Mouse (Mus musculus): ENCODE data around the gene 1700023F06Rik.

GRCm38 (mm10) chr11:103198339-103198738, 10.0 kb downstream of the 1700023F06Rik start:
- TF ChIP-seq CTCF (IDR thresholded peaks at IDR 0.05; ENCODE audit: extremely low read depth, insufficient read length, insufficient replicate concordance, low read depth, low read length) (no peak), POLR2A (IDR thresholded peaks at IDR 0.05; ENCODE audit: low read depth, low read length) (no peak)
